Comparison of ENCODE assay signal across 1 mouse cellular context in genomic region chr2:3138308-3138707, GRCm38 (mm10).
TF ChIP-seq lines count a peak whose summit lies in the region.

No protein-coding gene starts in this region.

TF ChIP-seq in myocyte, 11 proteins besides CTCF, POLR2A, EP300 and RAD21 (continued from another document):
- TF ChIP-seq USF1 (IDR thresholded peaks at IDR 0.05; ENCODE audit: low read depth): no peak
- no peak for TF ChIP-seq REST (IDR thresholded peaks at IDR 0.05; ENCODE audit: insufficient read depth, insufficient read length)
- TF ChIP-seq E2F4 (IDR thresholded peaks at IDR 0.05; ENCODE audit: insufficient read depth): no peak
- TF ChIP-seq MYOG (IDR thresholded peaks at IDR 0.05; ENCODE audit: control insufficient read depth in 1 of 3, insufficient read depth in 1 of 3, insufficient read length in 2 of 3, low read depth in 2 of 3): no peak
- TF ChIP-seq POLR2AphosphoS2 (IDR thresholded peaks at IDR 0.05; ENCODE audit: insufficient read length, low read depth): no peak
- TF ChIP-seq CEBPB (IDR thresholded peaks at IDR 0.05; ENCODE audit: insufficient read depth, poor library complexity, severe bottlenecking): no peak
